Mouse (Mus musculus) layer of hippocampus, adult 9-11 months (tissue): ENCODE measurements around the gene Prkag1.

Experiments
- DNase-seq: peaks from one replicate; pipeline ENCODE4 v3.0.0; 2022

Gene Prkag1

GRCm38 (mm10) chr15:98830736-98831683 lies at the start of gene Prkag1:
Gene Prkag1, minus strand, starts transcription at chr15:98831521.
- DNase-seq: peak; percentile 95

- peak; percentile 65 for DNase-seq
Measured at GRCm38 (mm10) chr15:98877331-98877730, 46.0 kb upstream of the Prkag1 start.

GRCm38 (mm10) chr15:98871916-98872888 lies 40.9 kb upstream of the Prkag1 start:
- DNase-seq: peak; percentile 93

- no peak for DNase-seq
Measured at GRCm38 (mm10) chr15:98871070-98871915, 40.0 kb upstream of the Prkag1 start, which contains the start of gene Kmt2d. Gene Kmt2d, minus strand, starts transcription at chr15:98871204.

- DNase-seq: no peak
Measured at GRCm38 (mm10) chr15:98870179-98871069, 39.1 kb upstream of the Prkag1 start.

- DNase-seq: no peak
Measured at GRCm38 (mm10) chr15:98869342-98870178, 38.2 kb upstream of the Prkag1 start.

GRCm38 (mm10) chr15:98868346-98869063 lies 37.2 kb upstream of the Prkag1 start:
- DNase-seq: no peak

- DNase-seq: peak; percentile 75
Measured at GRCm38 (mm10) chr15:98867321-98867720, 36.0 kb upstream of the Prkag1 start.

- no peak for DNase-seq
Measured at GRCm38 (mm10) chr15:98866501-98866900, 35.2 kb upstream of the Prkag1 start.

- DNase-seq: no peak
Measured at GRCm38 (mm10) chr15:98865771-98866170, 34.5 kb upstream of the Prkag1 start.

- no peak for DNase-seq
Measured at GRCm38 (mm10) chr15:98864951-98865350, 33.6 kb upstream of the Prkag1 start.

- DNase-seq: no peak
Measured at GRCm38 (mm10) chr15:98863451-98863958, 32.2 kb upstream of the Prkag1 start.

- DNase-seq: no peak
Measured at GRCm38 (mm10) chr15:98861701-98862410, 30.5 kb upstream of the Prkag1 start.

GRCm38 (mm10) chr15:98860921-98861320 lies 29.6 kb upstream of the Prkag1 start:
- DNase-seq: no peak

- no peak for DNase-seq
Measured at GRCm38 (mm10) chr15:98859319-98860043, 28.2 kb upstream of the Prkag1 start.

- DNase-seq: no peak
Measured at GRCm38 (mm10) chr15:98854214-98854613, 22.9 kb upstream of the Prkag1 start.

- DNase-seq: no peak
Measured at GRCm38 (mm10) chr15:98853161-98853937, 22.0 kb upstream of the Prkag1 start.
